Mouse (Mus musculus) bone marrow, adult 2 months (tissue): ENCODE results near the gene Fam204a.

ENCODE experiments used
- CTCF ChIP-seq: fragments of 200-500 bp; IDR thresholded peaks from 2 replicates; pipeline ENCODE4 v1.5.1; 2011; ENCODE audit warnings: low read length, control low read depth; ENCODE audit not compliant: control insufficient read depth, insufficient read depth
- POLR2A ChIP-seq: fragments of 200-500 bp; IDR thresholded peaks from 2 replicates; pipeline ENCODE4 v1.6.1; 2011; ENCODE audit warnings: low read depth, mild to moderate bottlenecking, control low read depth, low read length, borderline replicate concordance; ENCODE audit not compliant: control insufficient read depth

GRCm38 (mm10) chr19:60165417-60165816, 61.1 kb downstream of the Fam204a start:
- TF ChIP-seq CTCF (no peak), POLR2A (no peak)
